Mouse (Mus musculus): Measurements from ENCODE around the gene March8. TPM values are rescaled to one million over a fixed set of nuclear protein-coding genes. Genes with fewer than 3 reads are reported as not detected.
A peak's percentile ranks its signal among the peaks of the same experiment; 100 is the strongest.

Gene March8
- polyA plus RNA-seq, 1 experiment: 33.3 TPM

- Histone ChIP-seq H3K4me1 (ENCODE audit: control insufficient read depth, insufficient read depth, insufficient read length, low read length) (peaks cover 2% of the 10 kb centered on the region; the same call in 1 of the 2 replicates), H3K27ac (replicated peaks; ENCODE audit: low read depth, low read length) (no peak overlapping the region), H3K4me3 (ENCODE audit: insufficient read depth, low read depth, low read length) (no peak overlapping the region)
Observed at GRCm38 (mm10) chr6:116386045-116386415, 48.2 kb downstream of the March8 start.

GRCm38 (mm10) chr6:116386506-116386905 is 48.7 kb downstream of the March8 start:
- H3K4me3 ChIP-seq (ENCODE audit: insufficient read depth, low read depth, low read length): no peak overlapping the region
- no peak overlapping the region for H3K27ac ChIP-seq (replicated peaks; ENCODE audit: low read depth, low read length)
- H3K4me1 ChIP-seq (ENCODE audit: control insufficient read depth, insufficient read depth, insufficient read length, low read length): peaks cover 2% of the 10 kb centered on the region; the same call in 1 of the 2 replicates

- H3K27ac ChIP-seq (replicated peaks; ENCODE audit: low read depth, low read length): no peak overlapping the region
- peaks cover 2% of the 10 kb centered on the region; the same call in 1 of the 2 replicates for H3K4me1 ChIP-seq (ENCODE audit: control insufficient read depth, insufficient read depth, insufficient read length, low read length)
- H3K4me3 ChIP-seq (ENCODE audit: insufficient read depth, low read depth, low read length): no peak overlapping the region
Observed at GRCm38 (mm10) chr6:116388068-116388467, 50.2 kb downstream of the March8 start.

GRCm38 (mm10) chr6:116389481-116389880 is 51.7 kb downstream of the March8 start:
- Histone ChIP-seq H3K27ac (replicated peaks; ENCODE audit: low read depth, low read length) (no peak overlapping the region), H3K4me1 (ENCODE audit: control insufficient read depth, insufficient read depth, insufficient read length, low read length) (peaks cover 2% of the 10 kb centered on the region; the same call in 1 of the 2 replicates)

GRCm38 (mm10) chr6:116394916-116395648 is 57.3 kb downstream of the March8 start:
- H3K4me1 ChIP-seq (ENCODE audit: control insufficient read depth, insufficient read depth, insufficient read length, low read length): no peaks in the 10 kb centered on the region
- no peak overlapping the region for H3K4me3 ChIP-seq (ENCODE audit: insufficient read depth, low read depth, low read length)

More at GRCm38 (mm10) chr6:116389481-116389880, 51.7 kb downstream of the March8 start:
- no peak overlapping the region for H3K4me3 ChIP-seq (ENCODE audit: insufficient read depth, low read depth, low read length)

GRCm38 (mm10) chr6:116397621-116398020 is 59.8 kb downstream of the March8 start:
- H3K27ac ChIP-seq (replicated peaks; ENCODE audit: low read depth, low read length): no peak overlapping the region
- no peak overlapping the region for H3K4me3 ChIP-seq (ENCODE audit: insufficient read depth, low read depth, low read length)
- no peaks in the 10 kb centered on the region for H3K4me1 ChIP-seq (ENCODE audit: control insufficient read depth, insufficient read depth, insufficient read length, low read length)

More at GRCm38 (mm10) chr6:116394916-116395648, 57.3 kb downstream of the March8 start:
- H3K27ac ChIP-seq (replicated peaks; ENCODE audit: low read depth, low read length): no peak overlapping the region

- H3K4me3 ChIP-seq (ENCODE audit: insufficient read depth, low read depth, low read length): no peak overlapping the region
- no peaks in the 10 kb centered on the region for H3K4me1 ChIP-seq (ENCODE audit: control insufficient read depth, insufficient read depth, insufficient read length, low read length)
- no peak overlapping the region for H3K27ac ChIP-seq (replicated peaks; ENCODE audit: low read depth, low read length)
Observed at GRCm38 (mm10) chr6:116398136-116398535, 60.3 kb downstream of the March8 start.

- Histone ChIP-seq H3K4me1 (ENCODE audit: control insufficient read depth, insufficient read depth, insufficient read length, low read length) (no peaks in the 10 kb centered on the region), H3K27ac (replicated peaks; ENCODE audit: low read depth, low read length) (no peak overlapping the region), H3K4me3 (ENCODE audit: insufficient read depth, low read depth, low read length) (no peak overlapping the region)
Observed at GRCm38 (mm10) chr6:116401746-116402423, 64.1 kb downstream of the March8 start.

GRCm38 (mm10) chr6:116402426-116402825 is 64.6 kb downstream of the March8 start:
- Histone ChIP-seq H3K27ac (replicated peaks; ENCODE audit: low read depth, low read length) (no peak overlapping the region), H3K4me1 (ENCODE audit: control insufficient read depth, insufficient read depth, insufficient read length, low read length) (no peaks in the 10 kb centered on the region), H3K4me3 (ENCODE audit: insufficient read depth, low read depth, low read length) (no peak overlapping the region)

GRCm38 (mm10) chr6:116405243-116405642 is 67.4 kb downstream of the March8 start:
- no peak overlapping the region for H3K27ac ChIP-seq (replicated peaks; ENCODE audit: low read depth, low read length)
- peaks cover 9% of the 10 kb centered on the region; the same call in 1 of the 2 replicates for H3K4me1 ChIP-seq (ENCODE audit: control insufficient read depth, insufficient read depth, insufficient read length, low read length)
- no peak overlapping the region for H3K4me3 ChIP-seq (ENCODE audit: insufficient read depth, low read depth, low read length)

GRCm38 (mm10) chr6:116405715-116406114 is 67.9 kb downstream of the March8 start:
- Histone ChIP-seq H3K4me3 (ENCODE audit: insufficient read depth, low read depth, low read length) (no peak overlapping the region), H3K27ac (replicated peaks; ENCODE audit: low read depth, low read length) (no peak overlapping the region), H3K4me1 (ENCODE audit: control insufficient read depth, insufficient read depth, insufficient read length, low read length) (peaks cover 9% of the 10 kb centered on the region; the same call in 1 of the 2 replicates)

GRCm38 (mm10) chr6:116406152-116406551 is 68.3 kb downstream of the March8 start:
- Histone ChIP-seq H3K4me3 (ENCODE audit: insufficient read depth, low read depth, low read length) (no peak overlapping the region), H3K4me1 (ENCODE audit: control insufficient read depth, insufficient read depth, insufficient read length, low read length) (peaks cover 9% of the 10 kb centered on the region; the same call in 1 of the 2 replicates), H3K27ac (replicated peaks; ENCODE audit: low read depth, low read length) (no peak overlapping the region)

- H3K4me3 ChIP-seq (ENCODE audit: insufficient read depth, low read depth, low read length): no peak overlapping the region
- peaks cover 9% of the 10 kb centered on the region; the same call in 1 of the 2 replicates for H3K4me1 ChIP-seq (ENCODE audit: control insufficient read depth, insufficient read depth, insufficient read length, low read length)
- H3K27ac ChIP-seq (replicated peaks; ENCODE audit: low read depth, low read length): no peak overlapping the region
Observed at GRCm38 (mm10) chr6:116406680-116407079, 68.9 kb downstream of the March8 start.

GRCm38 (mm10) chr6:116407216-116407615 is 69.4 kb downstream of the March8 start:
- H3K4me3 ChIP-seq (ENCODE audit: insufficient read depth, low read depth, low read length): no peak overlapping the region
- H3K27ac ChIP-seq (replicated peaks; ENCODE audit: low read depth, low read length): no peak overlapping the region
- H3K4me1 ChIP-seq (ENCODE audit: control insufficient read depth, insufficient read depth, insufficient read length, low read length): peaks cover 9% of the 10 kb centered on the region; the same call in 1 of the 2 replicates

- Histone ChIP-seq H3K4me1 (ENCODE audit: control insufficient read depth, insufficient read depth, insufficient read length, low read length) (peaks cover 9% of the 10 kb centered on the region; the same call in 1 of the 2 replicates), H3K4me3 (ENCODE audit: insufficient read depth, low read depth, low read length) (no peak overlapping the region), H3K27ac (replicated peaks; ENCODE audit: low read depth, low read length) (peak overlapping the region; percentile 59)
Observed at GRCm38 (mm10) chr6:116407956-116408657, 70.3 kb downstream of the March8 start.
